Mouse (Mus musculus) ovary, postnatal 10 days (tissue): ENCODE results near the gene Zmym5.
"Not testable (repeated sequence)": the region's sequence is repeated elsewhere in the genome, so short reads cannot be mapped to it uniquely, and the experiment has no call there.

Experiments used
- DNase-seq: peaks from one replicate; pipeline ENCODE4 v3.0.0; 2022; ENCODE audit warnings: low spot score

Zmym5 gene

GRCm38 (mm10) chr14:56776571-56777238 lies 34.8 kb downstream of the Zmym5 start:
- DNase-seq, result no peak

DNA sequence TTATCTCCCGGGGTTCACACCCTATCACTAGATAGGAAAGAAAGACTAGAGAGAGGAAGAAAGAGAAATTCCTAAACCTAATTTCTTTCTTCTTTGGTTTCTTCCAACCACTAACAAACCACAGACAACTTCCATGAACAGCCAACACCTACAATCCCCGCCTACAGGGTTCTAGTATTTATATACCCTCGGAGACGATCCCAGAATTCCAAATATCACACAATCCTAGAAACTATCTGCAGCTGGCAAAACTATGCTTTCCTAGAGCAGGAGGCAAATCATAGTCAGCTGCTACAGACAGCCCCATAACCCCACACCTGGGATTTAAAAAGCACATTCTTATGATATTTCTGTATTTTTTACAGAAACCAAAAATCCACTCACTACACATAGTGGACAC lies 36.1 kb downstream of the Zmym5 start:
- no peak for DNase-seq

DNA sequence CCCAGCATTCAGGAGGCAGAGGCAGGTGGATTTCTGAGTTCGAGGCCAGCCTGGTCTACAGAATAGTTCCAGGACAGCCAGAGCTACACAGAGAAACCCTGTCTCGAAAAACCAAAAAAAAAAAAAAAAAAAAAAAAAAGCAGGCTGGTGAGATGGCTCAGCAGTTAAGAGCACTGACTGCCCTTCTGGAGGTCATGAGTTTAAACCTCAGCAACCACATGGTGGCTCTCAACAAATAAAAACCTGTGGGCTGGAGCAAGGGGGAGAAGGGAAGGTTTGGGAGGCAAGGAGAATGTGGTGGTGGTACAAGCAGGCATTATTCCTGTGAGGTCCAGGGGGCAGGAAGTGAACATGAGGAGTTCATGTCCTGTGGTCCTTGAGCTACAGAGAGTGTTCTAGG lies 45.1 kb downstream of the Zmym5 start:
- not testable (repeated sequence) for DNase-seq

DNA sequence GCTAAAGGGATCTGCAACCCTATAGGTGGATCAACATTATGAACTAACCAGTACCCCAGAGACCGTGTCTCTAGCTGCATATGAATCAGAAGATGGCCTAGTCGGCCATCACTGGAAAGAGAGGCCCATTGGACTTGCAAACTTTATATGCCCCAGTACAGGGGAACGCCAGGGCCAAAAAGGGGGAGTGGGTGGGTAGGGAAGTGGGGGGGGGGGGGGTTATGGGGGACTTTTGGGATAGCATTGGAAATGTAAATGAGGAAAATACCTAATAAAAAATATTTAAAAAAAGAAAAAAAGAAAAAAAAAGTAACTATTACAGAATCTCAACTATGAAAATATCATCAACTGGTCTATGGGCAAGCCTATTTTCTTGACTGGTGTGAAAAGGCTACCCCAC lies 46.4 kb downstream of the Zmym5 start:
- DNase-seq, result not testable (repeated sequence)

DNA sequence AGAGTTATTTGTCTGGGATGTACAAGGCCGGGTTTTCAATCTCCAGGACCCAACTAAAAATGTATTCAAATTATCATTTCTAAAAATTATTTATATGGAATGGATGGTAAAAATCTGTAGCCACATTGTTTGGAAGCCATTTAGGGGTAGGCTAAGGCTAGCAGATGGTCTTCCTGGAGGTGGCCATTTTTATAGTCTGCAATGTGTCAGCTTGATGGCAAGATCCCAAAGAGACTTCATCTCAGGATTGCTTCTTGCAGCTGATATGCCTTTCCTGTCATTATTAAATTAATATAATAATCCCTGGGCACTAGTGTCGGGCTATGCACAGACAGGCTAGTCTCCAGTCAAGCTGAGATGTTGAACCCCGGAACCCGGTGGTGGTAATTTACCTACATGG lies 60.2 kb downstream of the Zmym5 start:
- no peak for DNase-seq
